Mouse (Mus musculus) layer of hippocampus, postnatal 36 days (tissue): ENCODE data around the gene Spc24. TPM values are rescaled to one million over a fixed set of nuclear protein-coding genes. Genes with fewer than 3 reads are reported as not detected.
"Not testable (repeated sequence)": the region's sequence is repeated elsewhere in the genome, so short reads cannot be mapped to it uniquely, and the experiment has no call there.

Experiments used
- DNase-seq, 2 experiments: peaks; one replicate each; pipeline ENCODE4 v3.0.0; 2022
- total RNA-seq, 2 experiments: library from RNA; stranded (reverse); gene quantifications; 2 replicates each; pipeline ENCODE4 v1.2.3; 2021

Gene Spc24
- 1 to 10 TPM; 1.4 to 2.1 TPM for total RNA-seq

DNA sequence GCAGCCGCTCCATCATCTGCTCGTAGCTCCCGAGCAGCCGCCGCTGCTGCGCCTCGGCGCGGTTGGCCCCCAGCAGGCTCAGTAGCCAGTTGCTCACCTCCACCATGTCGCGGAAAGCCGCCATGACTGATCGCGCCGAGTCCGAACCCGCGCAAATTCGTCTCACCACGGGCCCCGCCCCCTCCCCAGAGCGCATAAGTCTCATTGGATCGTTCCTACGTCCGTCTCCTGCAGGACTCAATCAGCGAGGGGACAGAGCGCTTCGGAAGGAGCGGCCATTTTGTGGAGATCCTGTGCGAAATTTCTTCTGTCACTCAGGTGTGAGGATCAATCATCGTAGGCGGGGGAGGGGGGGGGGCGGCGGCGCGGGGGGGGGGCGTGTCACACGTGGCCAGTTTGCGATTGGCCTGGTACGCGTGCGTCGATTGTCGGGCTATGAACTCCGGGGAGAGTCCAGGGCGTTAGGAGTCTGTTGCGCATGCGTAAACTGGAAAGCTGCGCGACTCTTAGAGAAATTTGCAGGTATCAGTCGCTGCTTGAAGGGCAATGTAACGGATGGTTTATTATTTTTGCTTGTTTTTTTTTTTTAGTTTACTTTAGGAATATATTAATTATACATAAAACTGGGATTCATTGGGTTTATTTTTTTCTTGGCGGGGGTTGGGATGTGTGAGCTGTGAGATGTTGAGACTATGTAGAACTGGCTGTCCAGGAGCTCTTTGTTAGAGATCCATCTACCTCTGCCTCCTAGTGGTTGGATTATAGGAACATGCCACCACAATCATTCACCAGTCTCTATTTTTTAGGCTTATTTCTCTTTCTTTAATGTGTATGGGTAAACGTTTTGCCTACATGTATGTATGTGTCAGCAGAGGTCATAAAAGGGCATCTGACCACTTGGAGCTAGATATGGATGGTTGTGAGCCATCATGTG, at the start of gene Spc24:
TSS of gene Spc24 (minus strand) at position 149 of the 934 bp plus-strand sequence.
- peak; percentile 93 to 95 for DNase-seq

DNA sequence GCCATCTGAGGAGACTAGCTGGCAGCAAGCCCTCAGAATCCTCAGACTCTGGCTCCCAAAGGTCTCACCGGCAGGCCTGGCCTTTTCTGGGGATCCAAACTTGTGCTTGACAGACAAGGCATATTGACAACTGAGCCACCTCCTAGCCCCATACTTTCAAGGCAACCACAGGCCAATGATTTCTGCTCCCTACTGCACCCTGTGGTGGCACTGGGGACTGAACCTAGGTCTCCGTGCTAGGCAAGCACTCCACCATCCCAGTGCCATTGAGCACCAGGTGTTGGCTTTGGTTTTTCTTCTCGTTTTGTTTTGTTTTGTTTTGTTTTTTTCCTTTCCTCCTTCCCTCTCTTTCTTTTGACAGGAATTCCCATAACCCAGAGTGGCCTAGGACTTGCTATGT, 48.5 kb upstream of the Spc24 start:
- no peak for DNase-seq

DNA sequence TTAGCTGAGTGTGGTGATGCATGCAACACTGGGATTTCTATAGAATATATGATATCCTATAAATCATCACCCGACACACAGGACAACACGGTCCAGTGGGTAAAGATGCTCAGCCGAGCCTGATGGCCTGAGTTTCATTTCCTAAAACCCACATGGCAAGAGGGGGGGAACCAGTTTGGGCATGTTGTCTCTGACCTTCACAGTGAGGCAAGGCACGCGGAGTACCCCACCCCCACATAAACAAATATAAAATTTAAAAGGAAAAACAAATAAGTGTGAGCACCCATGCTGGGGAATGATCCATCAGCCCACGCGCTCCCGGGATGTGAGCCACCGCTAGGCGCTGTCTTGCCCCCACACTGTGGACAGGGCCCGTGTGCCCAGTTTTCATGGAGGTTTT, 46.9 kb upstream of the Spc24 start:
- no peak for DNase-seq

DNA sequence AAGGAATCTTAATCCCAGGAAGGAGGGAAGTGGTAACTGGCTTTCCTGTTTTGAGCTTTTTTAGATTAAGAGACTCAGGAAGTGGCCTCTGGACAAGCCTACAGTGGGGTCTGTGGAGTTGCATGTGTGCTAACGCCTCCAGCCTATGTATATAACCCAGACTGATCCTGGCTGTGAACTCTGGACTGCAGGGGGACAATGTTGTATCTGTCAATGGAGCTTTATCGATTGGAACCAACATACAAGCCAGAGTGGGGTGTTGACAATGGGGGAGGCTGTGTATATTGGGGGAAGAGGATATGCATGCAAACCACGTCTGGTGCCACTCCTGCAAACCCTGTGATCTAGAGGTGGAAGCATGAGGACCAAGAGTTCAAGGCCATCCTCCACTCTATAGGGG, 46.3 kb upstream of the Spc24 start:
- DNase-seq, result no peak

DNA sequence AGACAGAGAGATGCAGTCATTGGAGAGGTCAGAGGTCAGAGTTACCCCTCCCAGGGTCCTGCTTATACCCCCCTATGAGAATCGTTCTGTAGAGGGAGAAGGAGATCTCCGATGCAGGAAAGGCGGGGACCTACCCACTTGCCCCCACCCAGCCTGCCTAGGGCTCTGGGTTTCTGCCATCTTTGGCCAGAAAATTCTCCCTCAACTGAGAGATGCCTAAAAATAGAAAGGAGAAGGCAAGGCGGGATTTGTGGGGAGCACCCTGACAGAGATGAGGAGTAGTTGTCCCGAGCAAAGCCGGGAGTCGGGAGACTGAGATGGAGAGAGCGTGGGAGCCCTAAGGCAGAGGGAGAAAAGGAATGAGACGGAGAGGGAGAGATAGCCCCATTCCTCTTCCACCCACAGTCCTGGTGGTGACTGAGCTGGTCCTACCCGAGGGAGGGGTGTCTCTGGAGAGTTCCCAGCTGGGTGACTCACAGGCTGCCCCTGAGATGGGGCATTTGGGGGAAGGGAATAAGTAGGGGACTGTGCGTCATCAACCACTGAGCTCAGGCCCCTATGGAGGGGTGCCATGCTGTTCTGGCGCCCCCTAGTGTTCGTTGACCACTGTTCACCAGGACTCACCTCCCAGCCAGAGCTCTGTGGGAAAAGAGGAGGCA, 44.0 kb upstream of the Spc24 start:
- DNase-seq, result peak; percentile 72 to 79

DNA sequence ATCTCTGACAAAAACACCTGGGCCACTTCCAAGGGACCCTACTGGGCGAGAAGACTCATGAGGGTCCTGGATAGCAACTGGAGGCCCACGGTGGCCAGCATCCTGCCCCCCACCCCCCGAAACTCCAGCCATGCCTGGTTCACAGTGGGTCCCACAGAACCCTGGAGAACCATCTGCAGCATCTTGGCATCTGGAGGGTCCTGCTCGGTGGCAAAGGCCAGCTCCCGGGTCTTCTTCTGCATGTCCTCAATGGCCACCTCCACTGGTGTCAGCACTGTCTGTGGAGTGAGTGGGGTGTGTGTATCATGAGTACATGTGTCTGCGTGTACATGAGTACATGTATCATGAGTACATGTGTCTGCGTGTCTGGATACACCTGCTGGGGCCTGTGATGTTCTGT, 41.5 kb upstream of the Spc24 start:
- no peak for DNase-seq

- no peak for DNase-seq
These were observed 41.0 kb upstream of the Spc24 start for GRCm38 (mm10) chr9:21801121-21801520.

DNA sequence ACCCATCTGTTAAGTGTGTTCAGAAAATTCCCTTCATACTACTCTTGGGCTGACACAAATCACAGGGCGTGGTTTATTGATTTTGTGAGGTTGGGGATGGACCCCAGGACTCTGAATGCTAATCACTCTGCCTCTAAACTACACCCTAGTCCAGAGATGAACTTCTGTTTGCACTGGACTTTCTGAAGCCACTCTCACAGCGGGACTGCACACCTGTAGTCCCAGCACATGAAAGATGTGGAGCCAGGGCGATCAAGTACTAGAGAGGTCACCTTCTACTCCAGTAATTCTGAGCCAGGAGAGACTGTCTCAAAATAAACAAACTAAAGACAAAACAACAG, 38.9 kb upstream of the Spc24 start:
- DNase-seq, result no peak

GRCm38 (mm10) chr9:21798345-21799009, 38.4 kb upstream of the Spc24 start, which contains the start of gene Kank2:
Gene Kank2, minus strand, starts transcription at chr9:21798744.
- DNase-seq, result peak; percentile 76 to 79

- no peak for DNase-seq
These were observed 37.8 kb upstream of the Spc24 start for GRCm38 (mm10) chr9:21797921-21798344.

- DNase-seq, result no peak
These were observed 36.8 kb upstream of the Spc24 start for GRCm38 (mm10) chr9:21796919-21797318.

DNA sequence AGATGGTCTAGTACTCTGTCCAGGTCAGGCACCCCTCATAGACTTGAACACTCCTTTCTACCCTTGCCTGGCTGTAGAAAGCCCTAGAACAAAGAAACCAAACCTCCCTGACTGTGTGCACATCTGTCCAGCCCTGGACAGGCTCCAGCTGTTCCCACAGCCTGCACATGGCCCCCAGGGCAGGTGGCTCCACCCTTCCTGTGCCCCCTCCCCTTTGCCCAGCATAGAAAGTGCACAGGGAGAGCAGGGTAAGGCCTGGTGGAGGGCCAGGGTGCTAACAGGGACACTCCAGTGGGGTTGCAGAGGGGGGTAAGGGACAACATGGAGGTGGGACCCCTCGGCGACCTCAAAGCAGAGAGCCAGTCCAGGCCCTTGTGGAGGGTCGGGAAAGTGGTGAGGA, 36.2 kb upstream of the Spc24 start:
- DNase-seq, result no peak

GRCm38 (mm10) chr9:21795579-21795978, 35.5 kb upstream of the Spc24 start:
- DNase-seq, result no peak

DNA sequence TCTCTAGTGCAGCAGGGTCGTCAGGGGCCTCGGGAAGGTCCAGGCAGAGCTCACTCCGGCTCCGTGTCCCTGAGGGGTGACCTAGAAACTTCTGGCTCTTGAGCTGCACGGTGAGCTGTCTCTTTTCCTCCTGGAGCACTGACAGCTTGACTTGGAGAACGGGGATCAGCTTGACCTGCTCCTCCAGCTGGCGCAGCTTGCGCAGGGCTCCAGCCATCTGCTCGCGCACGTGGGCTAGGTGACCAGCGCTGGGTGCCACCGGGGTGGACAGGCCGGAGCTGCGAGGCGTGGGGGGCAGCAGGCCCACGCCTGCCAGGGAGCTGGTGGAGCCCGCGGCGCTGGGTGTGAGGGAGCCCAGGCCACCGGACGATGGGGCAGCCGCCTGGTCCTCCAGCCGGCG, 34.8 kb upstream of the Spc24 start:
- DNase-seq, result no peak

DNA sequence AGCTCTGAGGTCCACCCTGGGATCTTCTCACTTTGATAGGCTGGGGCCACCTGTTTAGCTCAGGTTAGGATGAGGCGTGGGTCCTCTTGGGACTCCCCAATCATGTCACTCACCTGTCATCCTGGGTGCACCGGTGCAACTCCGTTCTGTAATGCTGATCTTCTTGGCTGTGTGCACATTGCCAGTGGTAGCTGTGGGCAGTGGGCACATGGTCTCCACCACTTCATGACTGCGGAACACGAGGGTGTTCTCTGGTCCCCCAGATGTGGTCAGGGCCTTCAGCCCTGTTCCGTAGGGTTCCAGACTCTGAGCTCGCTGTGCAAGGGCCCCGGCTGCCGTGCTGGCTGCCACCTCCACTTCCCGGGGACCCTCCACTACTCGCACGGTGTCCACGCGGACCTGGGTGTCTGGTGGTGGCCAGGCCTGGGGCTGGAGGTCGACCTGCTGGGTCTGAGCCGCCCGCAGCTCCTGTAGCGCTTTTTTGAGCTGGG, 34.3 kb upstream of the Spc24 start:
- no peak for DNase-seq

DNA sequence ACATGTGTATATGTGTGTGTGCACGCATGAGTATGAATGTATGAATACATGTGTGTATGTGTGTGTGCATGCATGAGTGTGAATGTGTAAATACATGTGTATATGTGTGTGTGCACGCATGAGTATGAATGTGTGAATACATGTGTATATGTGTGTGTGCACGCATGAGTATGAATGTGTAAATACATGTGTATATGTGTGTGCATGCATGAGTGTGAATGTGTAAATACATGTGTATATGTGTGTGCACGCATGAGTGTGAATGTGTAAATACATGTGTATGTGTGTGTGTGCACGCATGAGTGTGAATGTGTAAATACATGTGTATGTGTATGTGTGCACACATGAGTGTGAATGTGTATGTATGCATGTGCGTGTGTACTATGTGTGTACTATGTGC, 33.4 kb upstream of the Spc24 start:
- DNase-seq, result not testable (repeated sequence)

DNA sequence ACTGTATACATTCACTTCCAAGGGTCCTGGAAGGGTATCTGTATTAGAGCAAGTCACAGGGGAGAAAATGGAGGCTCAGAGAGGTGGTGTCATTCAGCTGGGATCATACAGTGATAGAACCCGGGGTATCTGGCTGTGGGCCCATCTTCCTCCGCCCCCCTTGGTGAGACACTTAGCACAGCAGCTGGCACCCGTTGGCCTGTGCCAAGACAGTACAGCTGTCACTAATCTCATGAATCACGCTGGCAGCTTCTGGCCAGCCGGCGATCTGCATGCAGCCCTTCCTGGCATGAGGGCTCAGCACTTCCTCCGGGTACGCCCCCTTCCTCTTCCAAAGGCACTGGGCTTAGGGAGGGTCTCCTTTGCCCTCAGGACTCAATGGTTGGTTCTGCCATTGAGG, 32.5 kb upstream of the Spc24 start:
- peak; percentile 72 to 73 for DNase-seq

DNA sequence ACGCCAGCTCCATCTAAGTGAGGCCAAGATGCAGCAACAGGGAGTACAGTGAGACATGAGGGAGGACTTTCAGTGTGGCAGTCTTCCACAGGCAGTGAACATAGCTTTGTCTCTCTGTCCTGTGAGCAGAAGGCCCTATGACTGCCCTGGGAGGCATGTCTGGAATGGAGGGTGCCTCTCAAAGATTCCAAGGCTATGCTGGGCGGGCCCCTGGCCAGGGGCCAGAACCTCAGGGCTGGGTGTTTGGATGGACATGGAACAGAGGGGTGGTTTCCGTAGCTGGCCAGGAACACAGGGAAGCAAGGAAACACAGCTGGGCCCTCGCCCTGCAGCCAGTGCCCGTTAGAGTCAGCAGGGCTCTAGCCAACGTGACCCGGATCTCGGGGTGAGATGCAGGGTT, 31.8 kb upstream of the Spc24 start:
- no peak for DNase-seq

DNA sequence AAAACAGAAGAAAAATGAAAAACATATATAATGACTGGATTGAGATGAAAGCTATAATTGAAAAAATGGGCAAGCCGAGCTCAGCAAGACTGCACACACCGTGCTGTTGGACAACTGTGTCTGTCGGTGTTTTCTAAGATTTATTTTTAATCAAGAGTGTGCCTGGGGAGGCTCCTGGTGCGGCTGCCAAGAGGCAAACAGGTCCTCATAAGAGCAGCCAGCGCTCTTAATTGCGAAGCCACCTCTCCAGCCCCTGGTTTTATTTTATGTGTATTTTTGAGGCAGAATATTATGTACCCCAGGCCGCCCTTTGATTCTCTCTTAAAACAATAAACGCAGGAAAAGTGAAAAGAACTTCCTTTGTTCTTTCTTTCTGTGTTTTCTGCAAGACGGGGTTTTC, 28.1 kb upstream of the Spc24 start:
- no peak for DNase-seq

- no peak for DNase-seq
These were observed 27.6 kb upstream of the Spc24 start for GRCm38 (mm10) chr9:21787654-21788053.

DNA sequence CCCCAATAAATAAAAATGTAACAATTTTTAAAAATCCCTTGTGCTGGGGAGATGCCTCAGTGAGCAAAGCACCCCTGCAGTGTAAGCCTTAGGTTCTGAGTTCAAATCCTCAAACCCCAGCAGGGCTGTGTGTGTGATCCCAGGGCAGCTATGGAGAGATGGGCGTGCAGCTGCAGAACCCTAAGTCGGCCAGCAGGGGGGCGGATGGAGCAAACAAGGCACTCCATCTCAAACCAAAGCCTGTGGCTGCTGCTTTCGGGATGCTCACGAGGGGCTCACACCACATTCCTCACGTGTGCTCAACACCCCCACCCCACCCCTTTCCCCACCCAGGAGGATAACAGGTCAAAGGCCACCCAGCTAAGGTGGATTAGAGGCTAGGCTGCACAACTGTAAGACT, 26.8 kb upstream of the Spc24 start:
- DNase-seq, result peak; percentile 39 to 41

GRCm38 (mm10) chr9:21786309-21786708, 26.2 kb upstream of the Spc24 start:
- not testable (repeated sequence) for DNase-seq
